Mouse (Mus musculus) spleen, adult 12 weeks (tissue): Measurements from ENCODE around the gene Asap2.

ENCODE experiments used
- DNase-seq: peaks from one replicate; pipeline ENCODE4 v3.0.0; 2022; ENCODE audit warnings: low spot score

Asap2 gene

DNA sequence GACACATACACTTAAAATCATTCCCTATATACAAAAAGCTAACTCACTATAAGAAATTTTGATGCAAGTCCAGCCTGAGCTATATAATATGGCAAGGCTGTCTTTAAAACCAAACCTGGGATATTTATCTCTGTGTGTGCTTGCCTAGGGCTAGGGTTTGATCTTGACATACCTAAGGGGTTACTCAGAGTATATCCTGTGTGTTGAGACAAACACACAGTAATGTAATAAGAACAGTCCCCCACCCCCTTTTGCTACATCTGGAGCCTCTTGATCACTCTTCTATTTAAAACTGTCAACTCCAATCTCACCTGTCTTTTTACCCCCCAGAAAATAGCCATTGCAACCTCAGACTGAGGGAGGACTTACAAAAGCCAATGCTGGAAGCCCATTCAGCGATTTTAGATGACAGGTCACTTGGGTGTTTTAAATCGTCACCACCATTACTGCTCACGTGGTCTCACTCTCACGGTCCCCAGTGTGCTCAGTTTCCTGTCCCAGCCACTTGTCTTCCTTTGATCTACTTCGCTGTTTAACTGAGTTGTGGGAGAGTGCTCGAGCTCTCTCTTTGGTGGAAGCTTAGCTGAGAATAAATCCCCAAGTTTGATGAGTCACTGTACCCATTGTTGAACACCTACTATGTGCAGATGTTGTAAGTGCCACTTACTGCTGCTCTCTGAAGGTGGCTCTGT, 176.8 kb downstream of the Asap2 start:
- DNase-seq, result no peak

- DNase-seq, result no peak
Measured at GRCm38 (mm10) chr12:21167741-21168140, 177.5 kb downstream of the Asap2 start.

DNA sequence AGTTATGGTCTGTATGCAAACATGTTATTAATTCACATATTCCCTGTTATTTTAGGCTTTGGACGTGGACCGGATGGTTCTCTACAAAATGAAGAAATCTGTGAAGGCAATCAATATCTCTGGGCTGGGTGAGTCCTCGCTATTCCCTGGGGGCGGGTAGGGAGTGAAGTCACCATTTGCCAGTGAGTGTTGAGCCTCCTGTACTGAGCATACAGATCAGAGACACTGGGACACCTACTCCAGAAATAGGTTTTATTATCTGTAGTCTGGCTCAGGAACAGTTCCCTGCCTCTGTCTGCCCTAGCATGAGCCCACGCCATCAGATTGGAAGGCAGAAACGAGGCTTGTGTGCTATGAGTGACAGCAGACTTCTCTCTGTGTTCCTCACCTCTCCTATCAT, 177.9 kb downstream of the Asap2 start:
- DNase-seq, result no peak

GRCm38 (mm10) chr12:21171776-21172490, 181.7 kb downstream of the Asap2 start:
- DNase-seq, result no peak

- no peak for DNase-seq
Measured at GRCm38 (mm10) chr12:21173847-21174412, 183.7 kb downstream of the Asap2 start.

- DNase-seq, result no peak
Measured at GRCm38 (mm10) chr12:21176399-21176798, 186.1 kb downstream of the Asap2 start.

- no peak for DNase-seq
Measured at GRCm38 (mm10) chr12:21177123-21177698, 187.0 kb downstream of the Asap2 start.

DNA sequence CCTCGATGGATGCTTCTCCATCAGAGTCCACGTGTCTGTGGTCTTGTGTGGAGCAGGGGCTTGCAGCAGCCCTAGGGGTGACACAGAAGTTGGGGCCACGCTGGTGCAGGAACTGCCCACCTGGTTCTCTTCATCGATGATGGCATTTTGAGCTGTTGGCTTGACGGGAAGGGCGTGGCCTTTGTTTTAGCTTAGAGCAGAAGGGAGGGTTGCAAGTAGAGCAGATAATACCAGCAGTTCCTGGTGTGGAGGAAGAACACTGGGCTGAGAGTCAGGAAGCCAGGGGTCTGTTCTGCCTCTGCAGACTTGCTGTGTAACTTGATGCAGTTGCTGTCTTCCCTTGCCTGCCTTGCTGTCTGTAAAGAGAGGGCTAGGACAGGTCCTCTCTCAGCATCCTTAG, 189.8 kb downstream of the Asap2 start:
- DNase-seq, result no peak

DNA sequence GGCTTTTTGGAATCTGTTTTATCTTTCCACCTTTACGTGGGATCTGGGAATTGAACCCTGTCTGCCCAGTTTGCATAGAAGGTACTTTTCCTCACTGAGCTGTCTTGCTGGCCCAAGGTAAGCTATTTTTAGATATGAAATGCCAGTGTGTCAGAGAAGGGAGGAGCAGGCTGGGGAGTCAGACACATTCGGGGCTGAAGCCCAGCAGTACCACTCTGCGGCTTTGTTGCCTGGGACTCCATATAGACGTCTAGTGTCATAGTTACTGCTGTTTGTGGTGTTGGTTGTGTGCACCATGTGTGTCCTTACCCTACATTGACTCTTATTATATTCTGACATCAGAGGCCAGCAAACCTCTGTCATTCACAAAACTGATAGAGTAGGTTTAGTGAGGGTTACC, 192.5 kb downstream of the Asap2 start:
- no peak for DNase-seq

- no peak for DNase-seq
Measured at GRCm38 (mm10) chr12:21183321-21183720, 193.1 kb downstream of the Asap2 start.

- no peak for DNase-seq
Measured at GRCm38 (mm10) chr12:21186145-21186544, 195.9 kb downstream of the Asap2 start.

- no peak for DNase-seq
Measured at GRCm38 (mm10) chr12:21188880-21189279, 198.6 kb downstream of the Asap2 start.

GRCm38 (mm10) chr12:21191546-21191945, 201.3 kb downstream of the Asap2 start:
- no peak for DNase-seq

DNA sequence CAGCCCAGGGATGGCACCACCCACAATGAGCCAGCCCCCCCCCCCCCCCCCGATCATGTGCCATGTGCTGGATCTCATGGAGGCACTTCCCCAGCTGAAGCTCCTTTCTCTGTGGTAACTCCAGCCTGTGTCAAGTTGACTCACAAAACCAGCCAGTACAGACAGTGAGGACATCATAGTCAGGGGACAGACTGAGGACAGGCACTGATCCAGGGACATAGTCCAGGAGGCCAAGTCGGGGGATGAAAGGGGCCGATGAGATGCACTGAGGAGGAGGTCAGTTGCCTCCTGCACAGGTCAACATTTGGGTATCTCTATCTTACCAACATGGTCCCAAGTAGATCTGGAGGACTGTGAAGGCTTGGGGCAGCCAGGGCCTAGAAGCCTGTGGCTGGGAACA, 205.2 kb downstream of the Asap2 start:
- DNase-seq, result no peak

DNA sequence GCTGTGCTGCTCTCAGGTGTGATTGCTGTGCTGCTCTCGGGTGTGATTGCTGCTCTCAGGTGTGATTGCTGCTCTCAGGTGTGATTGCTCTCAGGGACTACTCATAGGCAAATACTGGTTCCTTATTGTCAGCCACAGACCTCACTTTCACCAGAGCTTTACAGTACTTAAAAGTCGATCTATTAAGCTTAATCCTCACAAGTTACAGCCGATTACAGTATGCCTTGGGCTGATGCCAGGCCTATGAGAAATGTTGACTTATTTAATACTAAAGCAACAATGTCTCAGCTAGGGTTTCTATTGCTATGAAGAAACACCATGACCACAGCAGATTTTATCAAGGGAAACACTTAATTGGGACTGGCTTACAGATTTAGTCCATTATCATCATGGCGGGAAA, 206.2 kb downstream of the Asap2 start:
- no peak for DNase-seq

DNA sequence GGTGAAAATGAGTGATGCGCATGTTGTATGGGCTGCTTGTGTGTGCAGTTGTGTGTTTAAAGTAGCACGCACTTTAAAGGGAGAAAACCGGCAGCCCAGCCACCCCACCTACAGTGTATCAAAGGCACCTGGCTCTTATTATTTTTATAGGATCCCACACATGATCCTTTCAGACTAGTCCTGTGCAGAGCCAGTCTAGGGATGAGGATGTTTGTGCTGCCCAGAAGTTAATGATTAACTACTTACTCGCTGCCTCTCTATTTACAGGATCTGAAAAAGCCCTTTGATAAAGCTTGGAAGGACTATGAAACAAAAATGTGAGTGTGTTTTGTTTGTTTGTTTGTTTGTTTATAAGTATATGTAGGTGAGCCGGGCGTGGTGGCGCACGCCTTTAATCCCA, 210.4 kb downstream of the Asap2 start:
- no peak for DNase-seq

DNA sequence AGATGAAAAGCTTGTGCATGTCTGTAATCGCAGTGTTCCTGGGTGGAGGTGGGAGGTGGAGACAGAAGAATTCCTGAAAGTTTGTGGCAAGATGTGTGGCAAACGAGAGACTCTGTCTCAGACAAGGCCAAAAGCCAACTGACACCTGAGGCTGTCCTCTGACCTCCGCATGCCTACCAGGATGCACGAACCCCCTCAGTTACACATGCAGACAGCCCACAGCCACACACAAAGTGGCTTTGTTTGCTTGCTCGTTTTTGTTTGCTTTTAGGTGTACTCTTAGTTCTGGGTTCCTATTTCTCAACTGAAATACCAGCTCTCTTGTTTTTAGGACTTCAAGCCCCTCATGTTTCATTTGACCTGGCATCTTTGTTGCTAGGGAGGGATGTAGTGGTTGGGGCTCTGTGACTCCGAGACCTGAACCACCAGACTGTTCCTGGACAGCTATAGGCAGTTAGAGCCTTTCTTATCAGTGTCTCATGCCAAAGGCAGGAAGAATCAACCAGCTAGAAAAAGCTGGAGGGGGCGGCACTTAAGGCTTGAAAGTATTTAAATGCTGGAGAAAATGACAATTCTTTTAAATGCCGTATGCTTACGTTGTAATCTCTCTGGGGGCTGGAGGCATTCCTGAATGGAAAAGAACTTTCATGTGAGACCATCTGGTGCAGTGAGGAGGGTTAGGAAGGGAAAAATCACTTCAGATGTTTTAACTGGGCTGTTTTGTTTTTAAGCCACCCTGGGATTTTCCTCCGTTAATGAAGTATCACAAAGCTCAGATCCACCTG, 211.4 kb downstream of the Asap2 start:
- no peak for DNase-seq

DNA sequence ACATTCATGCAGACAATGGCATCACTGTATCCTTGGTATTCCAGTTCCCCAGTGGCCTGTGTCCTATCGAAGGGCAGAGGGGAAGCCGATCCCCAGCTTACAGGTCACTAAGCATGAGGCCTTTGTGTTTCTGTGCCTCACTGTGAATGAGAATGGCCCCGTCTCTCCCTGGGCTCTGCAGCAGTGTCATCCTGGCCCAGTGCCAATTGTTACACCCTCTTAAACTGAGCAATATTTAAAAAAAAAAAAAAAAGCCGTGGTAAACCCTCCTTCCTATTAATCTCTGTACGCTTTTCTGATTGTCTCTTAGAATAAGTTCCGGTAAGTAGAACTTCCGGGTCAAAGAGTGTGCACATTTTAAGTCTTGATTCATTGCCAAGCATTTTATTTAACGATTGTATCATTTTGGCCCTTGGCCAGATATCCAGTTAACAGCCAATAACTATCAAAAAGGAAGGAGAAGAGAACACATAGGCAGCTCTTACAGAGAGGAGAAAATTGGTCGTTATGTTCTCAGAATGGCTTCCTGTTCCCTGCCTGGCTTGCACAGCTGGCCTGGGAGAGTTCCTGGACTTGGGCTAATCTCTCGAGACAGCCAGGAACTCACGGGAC, 214.5 kb downstream of the Asap2 start:
- no peak for DNase-seq

DNA sequence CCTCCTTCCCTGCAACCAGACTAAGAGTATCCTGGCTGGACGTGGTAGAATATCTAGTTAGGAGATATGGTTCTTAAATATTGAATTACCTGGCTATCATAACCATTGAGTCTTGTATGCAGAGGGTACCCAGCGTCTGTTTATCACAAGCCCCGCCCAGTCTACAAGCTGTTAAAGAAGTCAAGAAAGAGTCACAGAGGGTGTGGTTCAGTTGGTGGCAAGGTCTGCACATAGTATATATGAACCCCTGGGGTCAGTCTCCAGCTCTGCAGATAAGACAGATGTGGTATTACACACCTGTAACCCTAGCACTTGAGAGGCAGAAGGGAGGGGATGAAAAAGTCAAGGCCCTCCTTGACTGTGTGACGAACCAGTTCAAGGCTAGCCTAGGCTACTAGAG, 215.5 kb downstream of the Asap2 start:
- no peak for DNase-seq

GRCm38 (mm10) chr12:21207422-21207821, 217.2 kb downstream of the Asap2 start:
- DNase-seq, result no peak

DNA sequence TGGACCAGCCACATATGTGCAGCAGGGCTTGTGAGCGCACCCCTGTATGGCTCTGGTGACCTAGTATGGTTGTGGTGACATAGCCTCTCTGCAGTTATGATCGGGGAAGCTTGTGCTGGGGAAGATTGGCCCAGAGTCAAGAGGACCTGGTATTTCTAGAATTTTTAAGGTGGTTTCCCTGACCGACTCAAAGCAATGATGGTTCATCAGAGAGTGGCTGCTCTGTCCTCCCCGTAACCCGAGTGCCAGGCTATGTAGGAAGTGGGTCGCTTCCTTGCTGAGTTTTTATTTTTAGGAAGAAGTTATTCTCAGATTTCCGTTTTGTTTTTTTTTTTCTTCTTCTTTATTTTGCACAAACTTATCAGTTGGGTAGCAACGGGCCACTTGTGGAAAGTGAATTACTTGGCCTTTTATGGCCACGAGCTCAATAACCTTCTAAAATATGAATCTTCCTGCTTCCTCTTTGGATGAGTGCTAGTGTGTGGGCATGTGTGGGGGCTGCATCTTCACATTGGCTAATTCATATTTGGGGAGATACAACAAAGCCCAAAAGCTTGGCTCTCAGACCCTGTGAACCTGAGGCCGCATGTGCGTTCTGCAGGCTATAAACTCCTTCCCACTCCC, 218.0 kb downstream of the Asap2 start:
- DNase-seq, result no peak
